In genomic region chr3:126044327-126044726, GRCm38 (mm10) we compare ENCODE assay signal across 12 mouse cellular contexts.
DNase-seq lines count a peak whose midpoint lies in the region; ATAC-seq and TF ChIP-seq lines count a peak whose summit lies in the region.
"Had no signal": no experiment of that assay in that cellular context is flagged by ENCODE, and none has a peak within 500 bp of the region (broad histone marks: within the 10 kb centered on the region; RNA-seq: fewer than 3 reads in every experiment).

No protein-coding gene starts in this region.

- H3K4me2 ChIP-seq in hindbrain, embryonic 11.5 days (replicated peaks; ENCODE audit: low read depth, low read length): no peak overlapping the region
- no peak overlapping the region for H3K4me2 ChIP-seq in hindbrain, embryonic 12.5 days (replicated peaks)
- no peak overlapping the region for H3K4me2 ChIP-seq in stomach, embryonic 14.5 days (replicated peaks; ENCODE audit: low read depth, low read length)
- H3K4me2 ChIP-seq in stomach, postnatal 0 days (replicated peaks; ENCODE audit: low read depth): no peak overlapping the region
- no peak overlapping the region for H3K4me2 ChIP-seq in forebrain, embryonic 14.5 days (ENCODE audit: low read length)
- no peak overlapping the region for H3K4me2 ChIP-seq in liver, embryonic 12.5 days

- no peak for ATAC-seq in hindbrain, embryonic 11.5 days (ENCODE audit: low FRiP score)
- no peak for ATAC-seq in hindbrain, embryonic 12.5 days (ENCODE audit: low FRiP score)
- peak; percentile 85 for ATAC-seq in stomach, embryonic 14.5 days (ENCODE audit: insufficient number of reproducible peaks, insufficient read depth, low FRiP score, low read depth)
- ATAC-seq in stomach, postnatal 0 days (ENCODE audit: low FRiP score, low TSS enrichment): no peak
- ATAC-seq in forebrain, embryonic 14.5 days: peak; percentile 55; the same call in 1 of the 2 replicates
- ATAC-seq in liver, embryonic 12.5 days: no peak
- ATAC-seq in monocyte, adult 5-6 weeks (replicated peaks; ENCODE audit: insufficient number of reproducible peaks, low FRiP score, low TSS enrichment, poor library complexity, severe bottlenecking): no peak

- H3K4me3 ChIP-seq in hindbrain, embryonic 11.5 days (ENCODE audit: low read depth, low read length): no peak overlapping the region
- H3K4me3 ChIP-seq in hindbrain, embryonic 12.5 days: no peak overlapping the region
- H3K4me3 ChIP-seq in stomach, embryonic 14.5 days (ENCODE audit: low read depth, low read length): no peak overlapping the region
- no peak overlapping the region for H3K4me3 ChIP-seq in stomach, postnatal 0 days (ENCODE audit: low read depth, low read length)
- H3K4me3 ChIP-seq in forebrain, embryonic 14.5 days (ENCODE audit: low read depth, low read length): no peak overlapping the region
- no peak overlapping the region for H3K4me3 ChIP-seq in liver, embryonic 12.5 days

- H3K27me3 ChIP-seq in hindbrain, embryonic 11.5 days (ENCODE audit: control insufficient read depth, insufficient read depth, low read length): no peaks in the 10 kb centered on the region
- no peaks in the 10 kb centered on the region for H3K27me3 ChIP-seq in hindbrain, embryonic 12.5 days
- H3K27me3 ChIP-seq in stomach, embryonic 14.5 days (ENCODE audit: control insufficient read depth, insufficient read depth, low read length): no peaks in the 10 kb centered on the region
- H3K27me3 ChIP-seq in stomach, postnatal 0 days (ENCODE audit: control insufficient read depth, insufficient read depth, low read length): no peaks in the 10 kb centered on the region
- H3K27me3 ChIP-seq in forebrain, embryonic 14.5 days (replicated peaks; ENCODE audit: control insufficient read depth, insufficient read depth, low read length): no peaks in the 10 kb centered on the region
- no peaks in the 10 kb centered on the region for H3K27me3 ChIP-seq in liver, embryonic 12.5 days (replicated peaks)
- H3K27me3 ChIP-seq: CH12.LX had no signal

- H3K9me3 ChIP-seq in hindbrain, embryonic 11.5 days (ENCODE audit: control insufficient read depth, low read length): no peaks in the 10 kb centered on the region
- no peaks in the 10 kb centered on the region for H3K9me3 ChIP-seq in hindbrain, embryonic 12.5 days (replicated peaks)
- H3K9me3 ChIP-seq in stomach, embryonic 14.5 days (ENCODE audit: control insufficient read depth, low read depth, low read length): no peaks in the 10 kb centered on the region
- H3K9me3 ChIP-seq in stomach, postnatal 0 days (ENCODE audit: control insufficient read depth, low read length): no peaks in the 10 kb centered on the region
- H3K9me3 ChIP-seq in forebrain, embryonic 14.5 days (replicated peaks; ENCODE audit: control insufficient read depth, low read length): no peaks in the 10 kb centered on the region
- H3K9me3 ChIP-seq in liver, embryonic 12.5 days (replicated peaks): no peaks in the 10 kb centered on the region

- no peaks in the 10 kb centered on the region for H3K36me3 ChIP-seq in hindbrain, embryonic 11.5 days (ENCODE audit: control insufficient read depth, insufficient read depth, low read length)
- no peaks in the 10 kb centered on the region for H3K36me3 ChIP-seq in hindbrain, embryonic 12.5 days
- H3K36me3 ChIP-seq in stomach, embryonic 14.5 days (ENCODE audit: control insufficient read depth, insufficient read depth, low read length): no peaks in the 10 kb centered on the region
- H3K36me3 ChIP-seq in stomach, postnatal 0 days (ENCODE audit: control insufficient read depth, insufficient read depth, low read length): no peaks in the 10 kb centered on the region
- no peaks in the 10 kb centered on the region for H3K36me3 ChIP-seq in forebrain, embryonic 14.5 days (ENCODE audit: control insufficient read depth, insufficient read depth, low read length)
- H3K36me3 ChIP-seq in liver, embryonic 12.5 days: no peaks in the 10 kb centered on the region

- H3K4me1 ChIP-seq in hindbrain, embryonic 11.5 days (replicated peaks; ENCODE audit: control insufficient read depth, insufficient read depth, low read length): no peaks in the 10 kb centered on the region
- no peaks in the 10 kb centered on the region for H3K4me1 ChIP-seq in hindbrain, embryonic 12.5 days
- H3K4me1 ChIP-seq in stomach, embryonic 14.5 days (ENCODE audit: control insufficient read depth, insufficient read depth, low read length): no peaks in the 10 kb centered on the region
- no peaks in the 10 kb centered on the region for H3K4me1 ChIP-seq in stomach, postnatal 0 days (replicated peaks; ENCODE audit: control insufficient read depth, insufficient read depth)
- no peaks in the 10 kb centered on the region for H3K4me1 ChIP-seq in forebrain, embryonic 14.5 days (ENCODE audit: control insufficient read depth, insufficient read depth, low read length)
- H3K4me1 ChIP-seq in liver, embryonic 12.5 days: no peaks in the 10 kb centered on the region

- TF ChIP-seq CTCF in stomach, postnatal 0 days (IDR thresholded peaks at IDR 0.05; ENCODE audit: low read depth): no peak

- intact Hi-C loops in gastrocnemius, postnatal 36 days (cut with DNase I): no loop called here

- no peak overlapping the region for H3K9ac ChIP-seq in hindbrain, embryonic 11.5 days (ENCODE audit: low read depth, low read length)
- H3K9ac ChIP-seq in hindbrain, embryonic 12.5 days: no peak overlapping the region
- no peak overlapping the region for H3K9ac ChIP-seq in stomach, embryonic 14.5 days (replicated peaks; ENCODE audit: low read depth, low read length)
- no peak overlapping the region for H3K9ac ChIP-seq in stomach, postnatal 0 days (ENCODE audit: low read length)
- no peak overlapping the region for H3K9ac ChIP-seq in forebrain, embryonic 14.5 days (ENCODE audit: low read length)
- H3K9ac ChIP-seq in liver, embryonic 12.5 days: no peak overlapping the region

- WGBS in hindbrain, embryonic 11.5 days: 26% methylated on average over 3 of the region's 3 CpGs
- WGBS in hindbrain, embryonic 12.5 days: 28% methylated on average over 3 of the region's 3 CpGs
- WGBS in stomach, embryonic 14.5 days: 8% methylated on average over 3 of the region's 3 CpGs
- 12% methylated on average over 3 of the region's 3 CpGs for WGBS in stomach, postnatal 0 days
- WGBS in forebrain, embryonic 14.5 days: 12% methylated on average over 3 of the region's 3 CpGs
- WGBS in liver, embryonic 12.5 days (ENCODE audit: insufficient replicate concordance): 31% methylated on average over 3 of the region's 3 CpGs

- H3K27ac ChIP-seq in hindbrain, embryonic 11.5 days (ENCODE audit: low read depth, low read length): no peak overlapping the region
- H3K27ac ChIP-seq in hindbrain, embryonic 12.5 days: no peak overlapping the region
- H3K27ac ChIP-seq in stomach, embryonic 14.5 days (ENCODE audit: low read length): no peak overlapping the region
- no peak overlapping the region for H3K27ac ChIP-seq in stomach, postnatal 0 days (replicated peaks)
- no peak overlapping the region for H3K27ac ChIP-seq in forebrain, embryonic 14.5 days (ENCODE audit: low read depth, low read length)
- H3K27ac ChIP-seq in liver, embryonic 12.5 days: no peak overlapping the region

- DNase-seq in hindbrain, embryonic 11.5 days (ENCODE audit: low spot score): peak; percentile 11
- no peak for DNase-seq in stomach, postnatal 0 days (ENCODE audit: low spot score)
- DNase-seq in forebrain, embryonic 14.5 days (ENCODE audit: low spot score): peak; percentile 19
- DNase-seq in gastrocnemius, postnatal 36 days: no peak
- DNase-seq: adrenal gland, postnatal 14 days; cerebellum, postnatal 10 days; heart, postnatal 4 days had no signal

- no peak for TF ChIP-seq EP300 in stomach, postnatal 0 days (optimal IDR thresholded peaks at IDR 0.05)

Comparison
In these comparisons a context has a peak if more than half of its experiments do, and no peak if none do; other contexts are left out.
1. ATAC-seq: peak in stomach, embryonic 14.5 days (single experiment) and forebrain, embryonic 14.5 days (single experiment); none in hindbrain, embryonic 11.5 days (single experiment), hindbrain, embryonic 12.5 days (single experiment), stomach, postnatal 0 days (single experiment), liver, embryonic 12.5 days (single experiment) and monocyte, adult 5-6 weeks (single experiment).
2. DNase-seq: peak in hindbrain, embryonic 11.5 days (single experiment) and forebrain, embryonic 14.5 days (single experiment); none in stomach, postnatal 0 days (single experiment) and gastrocnemius, postnatal 36 days (0 of 2).